Mouse (Mus musculus): Measurements from ENCODE around the gene Vwa8. TPM values are rescaled to one million over a fixed set of nuclear protein-coding genes. Genes with fewer than 3 reads are reported as not detected.
A peak's percentile ranks its signal among the peaks of the same experiment; 100 is the strongest.

The Vwa8 gene
- polyA plus RNA-seq, 1 experiment from 2014 or later, result 8.8 TPM

DNA sequence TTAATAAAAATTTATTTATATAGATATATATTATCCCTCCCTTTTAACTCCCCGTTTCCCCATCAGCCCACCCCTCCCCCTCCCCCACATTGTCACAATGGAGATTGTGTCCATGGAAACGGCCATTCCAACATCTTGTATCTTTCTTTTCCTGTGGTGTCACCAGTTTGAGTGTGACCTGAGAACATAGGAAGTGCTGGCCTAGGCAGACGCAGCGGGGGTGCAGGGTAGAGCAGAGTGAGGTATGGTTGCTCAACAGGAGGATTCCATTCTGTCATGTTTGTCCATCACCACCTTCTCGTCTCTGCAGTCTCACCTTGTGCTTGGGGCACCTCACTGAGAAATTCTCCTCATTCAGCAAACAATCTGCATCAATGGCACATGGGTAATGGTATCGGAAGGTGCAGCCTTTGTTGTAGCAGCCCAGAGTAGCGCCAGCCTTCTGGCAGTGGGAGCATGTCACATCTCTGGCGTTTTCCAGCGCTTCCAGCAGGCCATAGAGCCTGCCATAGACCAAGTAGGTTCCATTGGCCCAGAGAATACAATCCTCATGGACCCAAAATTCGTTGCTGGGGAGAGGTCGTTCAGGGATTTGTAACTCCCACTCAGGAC, 363.6 kb downstream of the Vwa8 start:
- DNase-seq (ENCODE audit: low spot score) (no peak), ATAC-seq (no peak)

DNA sequence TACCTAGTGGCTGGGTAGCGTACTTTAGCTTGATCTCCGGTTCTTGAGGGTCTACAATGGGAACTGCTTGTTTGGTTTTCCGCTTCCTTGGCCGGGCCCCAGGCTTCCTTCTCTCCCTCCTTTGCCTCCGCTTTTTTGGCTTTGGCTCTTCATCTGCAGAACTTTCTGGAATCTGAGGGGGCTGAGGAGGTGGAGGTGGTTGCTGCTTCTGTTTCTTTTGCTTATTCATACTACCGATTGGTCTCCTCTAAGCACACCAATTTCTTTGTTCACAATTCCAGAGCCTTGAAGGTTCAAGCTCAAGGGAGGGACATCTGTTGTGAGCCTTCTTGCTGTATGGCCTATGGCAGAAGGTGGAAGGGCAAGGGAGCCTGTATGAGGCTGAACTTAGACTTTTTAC, 365.3 kb downstream of the Vwa8 start:
- DNase-seq (ENCODE audit: low spot score), result no peak
- no peak overlapping the region for H3K9ac ChIP-seq (replicated peaks; ENCODE audit: low read depth)
- WGBS, result 59% methylated on average over 6 of the region's 6 CpGs
- H3K4me2 ChIP-seq (replicated peaks; ENCODE audit: low read depth, low read length), result no peak overlapping the region
- no peaks in the 10 kb centered on the region for H3K36me3 ChIP-seq (ENCODE audit: insufficient read depth, low read length)
- no peak overlapping the region for H3K4me3 ChIP-seq (ENCODE audit: low read depth, low read length)
- H3K27ac ChIP-seq (ENCODE audit: low read length), result no peak overlapping the region
- TF ChIP-seq EP300 (IDR thresholded peaks at IDR 0.05), result no peak
- no peak for TF ChIP-seq CTCF (IDR thresholded peaks at IDR 0.05)
- ATAC-seq, result no peak
- no peaks in the 10 kb centered on the region for H3K4me1 ChIP-seq (ENCODE audit: insufficient read depth, low read depth, low read length)
- no peaks in the 10 kb centered on the region for H3K9me3 ChIP-seq (ENCODE audit: low read length)
- no peaks in the 10 kb centered on the region for H3K27me3 ChIP-seq (replicated peaks; ENCODE audit: insufficient read depth, low read length)

More for the DNA sequence above, 363.6 kb downstream of the Vwa8 start:
- 79% methylated on average over 11 of the region's 11 CpGs for WGBS
- Histone ChIP-seq H3K4me2 (replicated peaks; ENCODE audit: low read depth, low read length) (no peak overlapping the region), H3K9ac (replicated peaks; ENCODE audit: low read depth) (no peak overlapping the region), H3K27me3 (replicated peaks; ENCODE audit: insufficient read depth, low read length) (no peaks in the 10 kb centered on the region), H3K4me3 (ENCODE audit: low read depth, low read length) (no peak overlapping the region), H3K9me3 (ENCODE audit: low read length) (no peaks in the 10 kb centered on the region), H3K4me1 (ENCODE audit: insufficient read depth, low read depth, low read length) (no peaks in the 10 kb centered on the region), H3K36me3 (ENCODE audit: insufficient read depth, low read length) (no peaks in the 10 kb centered on the region), H3K27ac (ENCODE audit: low read length) (no peak overlapping the region)
- TF ChIP-seq EP300 (IDR thresholded peaks at IDR 0.05) (no peak), CTCF (IDR thresholded peaks at IDR 0.05) (no peak)

DNA sequence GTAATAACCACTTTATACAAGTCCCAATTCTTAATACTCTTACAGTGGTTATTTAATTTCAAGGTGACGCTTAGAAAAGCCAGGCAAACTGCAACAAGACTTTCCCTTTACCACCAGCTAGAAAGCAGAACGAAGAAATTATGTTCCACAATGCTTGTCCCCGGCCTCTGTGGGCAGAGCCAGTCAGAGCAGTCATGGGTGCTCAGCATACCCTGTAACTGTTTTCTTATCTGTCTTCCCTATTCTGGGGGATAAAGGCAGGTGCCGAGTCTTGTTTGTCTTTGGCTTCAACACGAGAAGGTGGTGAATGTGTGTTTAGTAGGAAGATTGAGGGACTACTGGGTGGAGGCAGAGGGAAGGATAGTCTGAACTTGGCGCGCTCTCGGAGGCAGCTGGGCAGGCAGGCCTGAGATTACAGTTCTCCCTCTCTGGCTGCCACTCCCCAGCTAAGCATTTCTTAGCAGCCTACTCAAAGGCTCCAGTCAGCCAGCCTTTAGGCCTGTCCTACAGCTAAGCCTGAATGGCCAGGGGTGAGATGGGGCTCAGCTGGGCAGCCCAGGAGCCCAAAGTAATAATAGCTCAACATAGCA, 365.9 kb downstream of the Vwa8 start:
- H3K4me2 ChIP-seq (replicated peaks; ENCODE audit: low read depth, low read length), result no peak overlapping the region
- no peaks in the 10 kb centered on the region for H3K36me3 ChIP-seq (ENCODE audit: insufficient read depth, low read length)
- TF ChIP-seq CTCF (IDR thresholded peaks at IDR 0.05) (no peak), EP300 (IDR thresholded peaks at IDR 0.05) (no peak)
- H3K27me3 ChIP-seq (replicated peaks; ENCODE audit: insufficient read depth, low read length), result no peaks in the 10 kb centered on the region
- no peaks in the 10 kb centered on the region for H3K9me3 ChIP-seq (ENCODE audit: low read length)
- H3K9ac ChIP-seq (replicated peaks; ENCODE audit: low read depth), result no peak overlapping the region
- ATAC-seq (peak; percentile 79), DNase-seq (ENCODE audit: low spot score) (peak; percentile 48)
- no peaks in the 10 kb centered on the region for H3K4me1 ChIP-seq (ENCODE audit: insufficient read depth, low read depth, low read length)
- no peak overlapping the region for H3K4me3 ChIP-seq (ENCODE audit: low read depth, low read length)
- 52% methylated on average over 8 of the region's 8 CpGs for WGBS
- H3K27ac ChIP-seq (ENCODE audit: low read length), result peak overlapping the region; percentile 44; the same call in 1 of the 2 replicates

DNA sequence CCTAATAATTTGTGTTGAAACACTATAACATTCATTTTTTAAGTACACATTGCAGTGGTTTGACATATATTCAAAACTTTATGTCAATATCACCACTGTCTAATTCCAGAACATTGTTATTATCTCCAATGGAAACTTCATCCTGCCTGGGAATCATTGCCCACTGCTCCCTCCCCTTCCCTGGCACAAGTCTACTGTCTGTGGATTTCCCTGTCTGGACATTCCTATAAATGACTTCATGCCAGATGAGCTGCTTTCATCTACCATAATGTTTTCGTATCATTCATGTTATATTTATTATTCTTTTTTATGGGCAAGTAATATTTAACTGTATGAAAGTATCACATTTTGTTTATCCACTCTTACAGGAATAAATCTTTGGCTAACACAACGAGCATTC, 367.5 kb downstream of the Vwa8 start:
- Histone ChIP-seq H3K4me3 (ENCODE audit: low read depth, low read length) (no peak overlapping the region), H3K4me2 (replicated peaks; ENCODE audit: low read depth, low read length) (no peak overlapping the region), H3K9me3 (ENCODE audit: low read length) (no peaks in the 10 kb centered on the region), H3K27me3 (replicated peaks; ENCODE audit: insufficient read depth, low read length) (no peaks in the 10 kb centered on the region), H3K27ac (ENCODE audit: low read length) (no peak overlapping the region), H3K9ac (replicated peaks; ENCODE audit: low read depth) (no peak overlapping the region), H3K4me1 (ENCODE audit: insufficient read depth, low read depth, low read length) (no peaks in the 10 kb centered on the region), H3K36me3 (ENCODE audit: insufficient read depth, low read length) (no peaks in the 10 kb centered on the region)
- WGBS, result 64% methylated on average over 2 of the region's 2 CpGs
- TF ChIP-seq EP300 (IDR thresholded peaks at IDR 0.05), result no peak
- TF ChIP-seq CTCF (IDR thresholded peaks at IDR 0.05), result no peak
- DNase-seq (ENCODE audit: low spot score), result no peak
- no peak for ATAC-seq

DNA sequence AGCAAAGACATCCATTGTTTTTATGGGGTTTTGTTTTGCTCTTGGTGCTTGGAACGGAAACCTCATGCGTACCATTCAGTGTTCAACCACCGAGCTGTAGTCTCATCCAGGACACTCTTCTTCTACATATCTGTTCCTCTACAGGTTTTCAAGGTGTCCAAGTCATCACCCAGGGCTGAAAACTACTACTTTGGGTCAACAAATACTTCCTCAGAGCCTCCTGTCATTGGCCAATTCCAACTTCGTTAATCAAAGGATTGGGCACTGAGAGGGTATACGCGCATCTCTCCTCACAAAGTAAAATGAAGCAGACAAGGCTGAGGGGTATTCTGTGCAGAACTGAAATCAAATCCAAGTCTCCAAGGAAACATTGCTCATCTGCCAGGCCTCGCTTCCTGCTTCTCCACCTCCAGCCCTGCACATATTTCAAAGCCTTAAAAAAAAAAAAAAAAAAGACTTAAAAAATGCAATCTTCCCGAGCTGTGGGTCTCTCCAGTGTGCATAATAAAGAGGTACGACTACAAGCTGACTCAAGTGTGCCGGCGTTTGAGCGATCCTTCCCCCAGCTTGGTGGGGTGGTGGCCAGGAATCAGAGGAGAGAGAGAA, 374.7 kb downstream of the Vwa8 start:
- H3K27ac ChIP-seq (ENCODE audit: low read length), result no peak overlapping the region
- H3K4me2 ChIP-seq (replicated peaks; ENCODE audit: low read depth, low read length), result no peak overlapping the region
- no peaks in the 10 kb centered on the region for H3K27me3 ChIP-seq (replicated peaks; ENCODE audit: insufficient read depth, low read length)
- no peak for DNase-seq (ENCODE audit: low spot score)
- no peak for ATAC-seq
- H3K9ac ChIP-seq (replicated peaks; ENCODE audit: low read depth), result no peak overlapping the region
- 78% methylated on average over 12 of the region's 12 CpGs for WGBS
- H3K4me1 ChIP-seq (ENCODE audit: insufficient read depth, low read depth, low read length), result peaks cover 3% of the 10 kb centered on the region; the same call in 1 of the 2 replicates
- H3K9me3 ChIP-seq (ENCODE audit: low read length), result no peaks in the 10 kb centered on the region
- H3K36me3 ChIP-seq (ENCODE audit: insufficient read depth, low read length), result no peaks in the 10 kb centered on the region
- H3K4me3 ChIP-seq (ENCODE audit: low read depth, low read length), result no peak overlapping the region
- no peak for TF ChIP-seq EP300 (IDR thresholded peaks at IDR 0.05)
- no peak for TF ChIP-seq CTCF (IDR thresholded peaks at IDR 0.05)

DNA sequence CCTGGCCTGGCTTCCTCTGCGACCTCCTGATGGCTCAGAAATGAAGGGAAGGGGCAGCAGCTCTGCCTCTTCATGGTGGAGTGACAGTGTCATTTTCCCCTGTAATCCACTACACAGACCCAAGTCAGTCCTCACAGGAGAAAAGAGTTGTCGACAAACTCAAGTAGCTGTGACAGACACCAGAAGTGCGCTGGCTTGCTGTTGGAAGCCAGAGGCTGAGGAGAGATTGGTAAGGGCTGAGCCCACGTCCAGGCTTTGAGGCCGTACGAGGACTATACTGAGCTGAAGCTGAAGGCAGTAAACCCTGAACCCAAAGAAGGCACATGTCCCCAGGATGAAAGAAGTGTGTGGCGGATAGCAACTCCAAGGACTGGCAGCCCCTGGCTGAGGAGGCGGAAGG, 376.6 kb downstream of the Vwa8 start:
- no peak for ATAC-seq
- Histone ChIP-seq H3K27ac (ENCODE audit: low read length) (peak overlapping the region; percentile 47), H3K4me3 (ENCODE audit: low read depth, low read length) (no peak overlapping the region), H3K4me1 (ENCODE audit: insufficient read depth, low read depth, low read length) (peaks cover 3% of the 10 kb centered on the region; the same call in 1 of the 2 replicates), H3K27me3 (replicated peaks; ENCODE audit: insufficient read depth, low read length) (no peaks in the 10 kb centered on the region), H3K36me3 (ENCODE audit: insufficient read depth, low read length) (no peaks in the 10 kb centered on the region), H3K4me2 (replicated peaks; ENCODE audit: low read depth, low read length) (no peak overlapping the region), H3K9ac (replicated peaks; ENCODE audit: low read depth) (no peak overlapping the region), H3K9me3 (ENCODE audit: low read length) (no peaks in the 10 kb centered on the region)
- 70% methylated on average over 8 of the region's 8 CpGs for WGBS
- no peak for DNase-seq (ENCODE audit: low spot score)
- TF ChIP-seq CTCF (IDR thresholded peaks at IDR 0.05), result no peak
- TF ChIP-seq EP300 (IDR thresholded peaks at IDR 0.05), result no peak
